In the genomic region with DNA sequence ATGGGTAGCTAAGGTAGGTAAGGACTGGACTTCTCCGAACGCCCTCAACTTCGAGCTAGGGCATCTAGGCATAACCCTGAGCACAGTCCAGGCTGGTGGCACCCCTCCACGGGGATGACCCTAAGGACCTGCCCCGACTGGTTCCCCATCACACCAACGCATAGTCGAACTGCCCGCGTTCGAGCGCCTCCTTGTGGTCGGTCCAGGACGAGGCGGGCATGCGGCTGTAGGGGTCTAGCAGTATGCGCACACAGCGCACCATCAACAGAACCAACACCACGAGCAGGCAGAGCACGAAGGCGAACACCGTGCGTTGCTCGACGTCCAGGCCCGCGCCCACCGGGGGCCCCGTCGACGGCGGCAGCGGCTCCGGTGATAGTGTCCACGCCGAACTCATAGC, we compare ENCODE assay signal across 8 mouse cellular contexts. TPM values are rescaled to one million over a fixed set of nuclear protein-coding genes. Genes with fewer than 3 reads are reported as not detected.
DNase-seq lines count a peak whose midpoint lies in the region; ATAC-seq and TF ChIP-seq lines count a peak whose summit lies in the region.

No protein-coding gene starts in this region.

- H3K4me3 ChIP-seq in cerebellum, adult 2 months (replicated peaks; ENCODE audit: insufficient read depth, low read depth, low read length): peak overlapping the region; percentile 18
- H3K4me3 ChIP-seq in forebrain, embryonic 16.5 days (replicated peaks; ENCODE audit: low read length): peak overlapping the region; percentile 69
- H3K4me3 ChIP-seq in hindbrain, embryonic 11.5 days (ENCODE audit: low read depth, low read length): peak overlapping the region; percentile 93

- H3K9me3 ChIP-seq in forebrain, embryonic 16.5 days (ENCODE audit: control insufficient read depth, low read length): no peaks in the 10 kb centered on the region
- no peaks in the 10 kb centered on the region for H3K9me3 ChIP-seq in hindbrain, embryonic 11.5 days (ENCODE audit: control insufficient read depth, low read length)

- no peak overlapping the region for H3K27ac ChIP-seq in cerebellum, adult 2 months (ENCODE audit: insufficient read depth, low read length)
- H3K27ac ChIP-seq in forebrain, embryonic 16.5 days (ENCODE audit: low read length): peak overlapping the region; percentile 97
- H3K27ac ChIP-seq in hindbrain, embryonic 11.5 days (ENCODE audit: low read depth, low read length): peak overlapping the region; percentile 96

- no peak for TF ChIP-seq POLR2A in cerebellum, adult 2 months (IDR thresholded peaks at IDR 0.05; ENCODE audit: borderline replicate concordance, insufficient read depth, low read length)

- peaks cover 8% of the 10 kb centered on the region for H3K4me1 ChIP-seq in cerebellum, adult 2 months (ENCODE audit: control insufficient read depth, insufficient read depth, low read length)
- peaks cover 38% of the 10 kb centered on the region for H3K4me1 ChIP-seq in forebrain, embryonic 16.5 days (replicated peaks; ENCODE audit: control insufficient read depth, insufficient read depth, low read length)
- H3K4me1 ChIP-seq in hindbrain, embryonic 11.5 days (replicated peaks; ENCODE audit: control insufficient read depth, insufficient read depth, low read length): peaks cover 16% of the 10 kb centered on the region

- DNase-seq in Muller cell, postnatal 12 days (ENCODE audit: inconsistent ontology term): peak; percentile 76
- DNase-seq in cerebellum, adult 2 months: peak; percentile 45 to 63
- DNase-seq in hindbrain, embryonic 11.5 days (ENCODE audit: low spot score): peak; percentile 92
- peak; percentile 85 to 89 for DNase-seq in layer of hippocampus, postnatal 25 days (ENCODE audit: extremely low spot score in 1 of 2, low spot score in 1 of 2)
- peak; percentile 74 for DNase-seq in lung, postnatal 36 days
- DNase-seq in retina, embryonic 14.5 days (ENCODE audit: low spot score): peak; percentile 91
- peak; percentile 83 for DNase-seq in thymus, postnatal 36 days

- H3K9ac ChIP-seq in forebrain, embryonic 16.5 days (replicated peaks; ENCODE audit: low read depth, low read length): peak overlapping the region; percentile 96
- peak overlapping the region; percentile 95 for H3K9ac ChIP-seq in hindbrain, embryonic 11.5 days (ENCODE audit: low read depth, low read length)

- WGBS in cerebellum, adult 2 months: 3% methylated on average over 35 of the region's 35 CpGs
- 3% methylated on average over 32 of the region's 35 CpGs for WGBS in forebrain, embryonic 16.5 days
- WGBS in hindbrain, embryonic 11.5 days: 2% methylated on average over 34 of the region's 35 CpGs

- peaks cover 11% of the 10 kb centered on the region; the same call in 1 of the 2 replicates for H3K36me3 ChIP-seq in forebrain, embryonic 16.5 days (ENCODE audit: control insufficient read depth, insufficient read depth)
- H3K36me3 ChIP-seq in hindbrain, embryonic 11.5 days (ENCODE audit: control insufficient read depth, insufficient read depth, low read length): peaks cover 8% of the 10 kb centered on the region; the same call in 1 of the 2 replicates

- H3K27me3 ChIP-seq in cerebellum, adult 2 months (ENCODE audit: control insufficient read depth, insufficient read depth, low read length): no peaks in the 10 kb centered on the region
- H3K27me3 ChIP-seq in forebrain, embryonic 16.5 days (replicated peaks; ENCODE audit: control insufficient read depth, insufficient read depth, low read length): no peaks in the 10 kb centered on the region
- no peaks in the 10 kb centered on the region for H3K27me3 ChIP-seq in hindbrain, embryonic 11.5 days (ENCODE audit: control insufficient read depth, insufficient read depth, low read length)

- peak; percentile 70 for TF ChIP-seq CTCF in cerebellum, adult 2 months (IDR thresholded peaks at IDR 0.05; ENCODE audit: borderline replicate concordance, insufficient read depth, low read depth, low read length)

- ATAC-seq in forebrain, embryonic 16.5 days: peak; percentile 55
- ATAC-seq in hindbrain, embryonic 11.5 days (ENCODE audit: low FRiP score): peak; percentile 72

- H3K4me2 ChIP-seq in forebrain, embryonic 16.5 days (ENCODE audit: low read length): peak overlapping the region; percentile 74
- H3K4me2 ChIP-seq in hindbrain, embryonic 11.5 days (replicated peaks; ENCODE audit: low read depth, low read length): peak overlapping the region; percentile 80

RNA-seq across cellular contexts. Expression of a gene that starts 0.8 kb away (rescaled TPM):
- polyA plus RNA-seq in cerebellum, adult 2 months (2012; rRNA removed): 21.8 and 24.1 TPM in 2 replicates
- 417 and 424 TPM in 2 replicates for polyA plus RNA-seq in forebrain, embryonic 16.5 days (2015; fragmentation: Nextera tagmentation; extraction: Ambion mirVana)
- polyA plus RNA-seq in hindbrain, embryonic 11.5 days (2014; fragmentation: Nextera tagmentation; extraction: Ambion mirVana): 123 and 136 TPM in 2 replicates
- total RNA-seq in layer of hippocampus, postnatal 25 days (2021): 100 to 1,000 TPM; 560 to 594 TPM

RNA-seq across cellular contexts. Expression of a gene that starts 5.4 kb away (rescaled TPM):
- polyA plus RNA-seq in cerebellum, adult 2 months (2012; rRNA removed): 43.8 and 47.0 TPM in 2 replicates
- 65.8 and 69.8 TPM in 2 replicates for polyA plus RNA-seq in forebrain, embryonic 16.5 days (2015; fragmentation: Nextera tagmentation; extraction: Ambion mirVana)
- 58.8 and 61.1 TPM in 2 replicates for polyA plus RNA-seq in hindbrain, embryonic 11.5 days (2014; fragmentation: Nextera tagmentation; extraction: Ambion mirVana)
- 10 to 100 TPM; 29.5 to 30.2 TPM for total RNA-seq in layer of hippocampus, postnatal 25 days (2021)

RNA-seq across cellular contexts. Expression of a gene that starts 10.2 kb away (rescaled TPM):
- polyA plus RNA-seq in cerebellum, adult 2 months (2012; rRNA removed): 32.6 and 39.8 TPM in 2 replicates
- polyA plus RNA-seq in forebrain, embryonic 16.5 days (2015; fragmentation: Nextera tagmentation; extraction: Ambion mirVana): 2.6 and 3.3 TPM in 2 replicates
- 1.7 and 2.1 TPM in 2 replicates for polyA plus RNA-seq in hindbrain, embryonic 11.5 days (2014; fragmentation: Nextera tagmentation; extraction: Ambion mirVana)
- total RNA-seq in layer of hippocampus, postnatal 25 days (2021): 10 to 100 TPM in 1 of 2 experiments, 1 to 10 TPM in 1; 7.9 to 12.8 TPM

RNA-seq across cellular contexts. Expression of a gene that starts 17.5 kb away (rescaled TPM):
- 91.5 and 98.4 TPM in 2 replicates for polyA plus RNA-seq in cerebellum, adult 2 months (2012; rRNA removed)
- 41.1 and 44.5 TPM in 2 replicates for polyA plus RNA-seq in forebrain, embryonic 16.5 days (2015; fragmentation: Nextera tagmentation; extraction: Ambion mirVana)
- polyA plus RNA-seq in hindbrain, embryonic 11.5 days (2014; fragmentation: Nextera tagmentation; extraction: Ambion mirVana): 59.6 and 59.7 TPM in 2 replicates
- 10 to 100 TPM; 55.6 to 77.1 TPM for total RNA-seq in layer of hippocampus, postnatal 25 days (2021)

RNA-seq across cellular contexts. Expression of a gene that starts 19.6 kb away (rescaled TPM):
- polyA plus RNA-seq in cerebellum, adult 2 months (2012; rRNA removed): 8.6 and 9.4 TPM in 2 replicates
- polyA plus RNA-seq in forebrain, embryonic 16.5 days (2015; fragmentation: Nextera tagmentation; extraction: Ambion mirVana): 0.98 and 1.3 TPM in 2 replicates
- polyA plus RNA-seq in hindbrain, embryonic 11.5 days (2014; fragmentation: Nextera tagmentation; extraction: Ambion mirVana): 0.81 and 1.2 TPM in 2 replicates
- 1 to 10 TPM; 2.4 to 2.5 TPM for total RNA-seq in layer of hippocampus, postnatal 25 days (2021)

Comparison
In these comparisons a context has a peak if more than half of its experiments do, and no peak if none do; other contexts are left out.
1. H3K4me3 ChIP-seq: peak in every context shown above with its lines; median percentile 93 in hindbrain, embryonic 11.5 days; 69 in forebrain, embryonic 16.5 days; 18 in cerebellum, adult 2 months.